Mouse (Mus musculus) heart, postnatal 36 days (tissue): ENCODE measurements around the gene Fance. TPM values are rescaled to one million over a fixed set of nuclear protein-coding genes. Genes with fewer than 3 reads are reported as not detected.
"Not testable (repeated sequence)": the region's sequence is repeated elsewhere in the genome, so short reads cannot be mapped to it uniquely, and the experiment has no call there.

ENCODE experiments used
- DNase-seq, 2 experiments: peaks; one replicate each; pipeline ENCODE4 v3.0.0; 2021 to 2022
- intact Hi-C: fragments of 180-260 bp; cut with DNase I; formaldehyde crosslinking; loops from one replicate; pipeline ENCODE4 v1.15.1; 2025
- total RNA-seq, 2 experiments: library from RNA; stranded (reverse); gene quantifications; 2 replicates each; pipeline ENCODE4 v1.2.3; 2021

Fance gene
- total RNA-seq, 2 experiments from 2014 or later, result 10.9 to 17.3 TPM

GRCm38 (mm10) chr17:28321700-28322099 is 8.4 kb downstream of the Fance start:
- DNase-seq, result no peak
- intact Hi-C loops, result no loop called here

- DNase-seq, result no peak
- intact Hi-C loops, result no loop called here
Observed at GRCm38 (mm10) chr17:28323786-28324185, 10.5 kb downstream of the Fance start.

- DNase-seq, intact Hi-C loops: not testable (repeated sequence)
Observed at GRCm38 (mm10) chr17:28324416-28324815, 11.1 kb downstream of the Fance start.

GRCm38 (mm10) chr17:28325751-28326150 is 12.4 kb downstream of the Fance start:
- intact Hi-C loops, result no loop called here
- DNase-seq, result no peak

- intact Hi-C loops, result loop anchor here (1.0 kb wide), 1 partner anchor 12 kb away; no protein-coding TSS in a partner anchor
- no peak for DNase-seq
Observed at GRCm38 (mm10) chr17:28326951-28327350, 13.6 kb downstream of the Fance start.

- intact Hi-C loops, result loop anchor here (1.0 to 2.0 kb wide), 2 partner anchors 12 to 41 kb away; no protein-coding TSS in a partner anchor
Observed at GRCm38 (mm10) chr17:28327673-28328325, 14.5 kb downstream of the Fance start.

GRCm38 (mm10) chr17:28328366-28328928 is 15.1 kb downstream of the Fance start, which contains the start of gene Rpl10a:
TSS of gene Rpl10a (plus strand) at chr17:28328471.
- DNase-seq, result peak; percentile 99
- intact Hi-C loops, result loop anchor here (2.0 kb wide), 1 partner anchor 40 kb away; no protein-coding TSS in a partner anchor

More at GRCm38 (mm10) chr17:28327673-28328325, 14.5 kb downstream of the Fance start:
- DNase-seq, result no peak

- peak in 1 of 2 experiments; percentile 43 for DNase-seq
- intact Hi-C loops, result loop anchor here (2.0 kb wide), 1 partner anchor 40 kb away; no protein-coding TSS in a partner anchor
Observed at GRCm38 (mm10) chr17:28328946-28329345, 15.6 kb downstream of the Fance start.

GRCm38 (mm10) chr17:28329503-28330231 is 16.3 kb downstream of the Fance start:
- intact Hi-C loops, result loop anchor here (2.0 kb wide), 1 partner anchor 39 kb away; no protein-coding TSS in a partner anchor

GRCm38 (mm10) chr17:28330232-28330546 is 16.9 kb downstream of the Fance start:
- no peak for DNase-seq
- intact Hi-C loops, result no loop called here

More at GRCm38 (mm10) chr17:28329503-28330231, 16.3 kb downstream of the Fance start:
- no peak for DNase-seq

GRCm38 (mm10) chr17:28330590-28330989 is 17.3 kb downstream of the Fance start:
- DNase-seq, intact Hi-C loops: not testable (repeated sequence)

GRCm38 (mm10) chr17:28331241-28332112 is 18.2 kb downstream of the Fance start:
- no peak for DNase-seq
- intact Hi-C loops, result no loop called here

GRCm38 (mm10) chr17:28332113-28332914 is 19.0 kb downstream of the Fance start:
- no peak for DNase-seq
- intact Hi-C loops, result no loop called here

- DNase-seq, result no peak
- intact Hi-C loops, result no loop called here
Observed at GRCm38 (mm10) chr17:28332915-28333546, 19.7 kb downstream of the Fance start.

- intact Hi-C loops, result no loop called here
- no peak for DNase-seq
Observed at GRCm38 (mm10) chr17:28335267-28335666, 21.9 kb downstream of the Fance start.

- intact Hi-C loops, result no loop called here
- DNase-seq, result no peak
Observed at GRCm38 (mm10) chr17:28337547-28337946, 24.2 kb downstream of the Fance start.

- intact Hi-C loops, result no loop called here
- DNase-seq, result no peak
Observed at GRCm38 (mm10) chr17:28340578-28340977, 27.3 kb downstream of the Fance start.

- intact Hi-C loops, result no loop called here
Observed at GRCm38 (mm10) chr17:28341091-28341490, 27.8 kb downstream of the Fance start.

GRCm38 (mm10) chr17:28344050-28344607 is 30.8 kb downstream of the Fance start:
- no peak for DNase-seq
- intact Hi-C loops, result no loop called here

More at GRCm38 (mm10) chr17:28341091-28341490, 27.8 kb downstream of the Fance start:
- DNase-seq, result peak; percentile 64 to 75
